Mouse (Mus musculus) embryonic fibroblast, embryonic 13.5 days (primary cell): ENCODE data around the gene 2310033P09Rik. TPM values are rescaled to one million over a fixed set of nuclear protein-coding genes. Genes with fewer than 3 reads are reported as not detected.

ENCODE experiments used
- H3K27ac ChIP-seq: 2 replicates; pipeline ENCODE4 v1.5.1; 2012; ENCODE audit warnings: low read length, control low read depth, inconsistent platforms; ENCODE audit not compliant: insufficient read depth
- H3K4me1 ChIP-seq: 2 replicates; pipeline ENCODE4 v1.6.1; 2011; ENCODE audit warnings: low read length; ENCODE audit not compliant: control insufficient read depth, insufficient read depth
- H3K4me3 ChIP-seq: 2 replicates; pipeline ENCODE4 v1.5.1; 2011; ENCODE audit warnings: mild to moderate bottlenecking, control low read depth, low read length; ENCODE audit not compliant: insufficient read depth
- CTCF ChIP-seq: IDR thresholded peaks from 2 replicates; pipeline ENCODE4 v1.5.1; 2011; ENCODE audit warnings: mild to moderate bottlenecking, control low read depth, low read length, moderate library complexity, borderline replicate concordance; ENCODE audit not compliant: insufficient read depth
- POLR2A ChIP-seq: IDR thresholded peaks from 2 replicates; pipeline ENCODE4 v1.6.1; 2011; ENCODE audit warnings: low read depth, mild to moderate bottlenecking, control low read depth, low read length, moderate library complexity
- polyA plus RNA-seq: library from polyadenylated mRNA; stranded (reverse); fragments of >200 nt; gene quantifications from 2 replicates; pipeline ENCODE4 v1.2.4, GENCODE M21; 2011; ENCODE audit warnings: low read depth; ENCODE audit not compliant: missing spikeins, insufficient read length

The 2310033P09Rik gene
- polyA plus RNA-seq, 1 experiment: 7.2 TPM

DNA sequence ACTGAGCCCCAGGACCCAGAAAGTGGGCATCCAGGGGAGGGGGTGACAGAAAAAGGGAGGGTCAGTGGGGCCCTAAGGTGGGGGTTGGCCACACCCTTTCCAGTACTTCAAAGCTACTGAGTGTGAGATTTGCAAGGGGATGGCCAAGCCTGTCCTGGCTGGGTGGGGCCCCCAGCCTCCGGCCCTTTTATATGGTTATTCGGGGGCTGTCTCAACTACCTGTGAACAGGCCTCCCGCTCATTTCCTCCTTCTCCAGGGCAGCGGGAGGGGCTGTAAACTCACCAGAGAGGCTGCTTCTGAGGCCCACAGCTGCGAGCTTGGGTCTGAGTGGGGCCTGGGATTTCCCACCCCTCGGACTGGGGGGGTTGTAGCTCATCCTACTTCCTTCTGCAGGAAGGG is 35.7 kb downstream of the 2310033P09Rik start:
- Histone ChIP-seq H3K4me3 (no peak overlapping the region), H3K4me1 (no peaks in the 10 kb centered on the region), H3K27ac (no peak overlapping the region)
- TF ChIP-seq CTCF (no peak), POLR2A (no peak)

- no peak for TF ChIP-seq POLR2A
- no peak for TF ChIP-seq CTCF
- H3K27ac ChIP-seq: no peak overlapping the region
- no peak overlapping the region for H3K4me3 ChIP-seq
- H3K4me1 ChIP-seq: no peaks in the 10 kb centered on the region
These were observed 40.0 kb downstream of the 2310033P09Rik start for GRCm38 (mm10) chr11:59248101-59248500.

DNA sequence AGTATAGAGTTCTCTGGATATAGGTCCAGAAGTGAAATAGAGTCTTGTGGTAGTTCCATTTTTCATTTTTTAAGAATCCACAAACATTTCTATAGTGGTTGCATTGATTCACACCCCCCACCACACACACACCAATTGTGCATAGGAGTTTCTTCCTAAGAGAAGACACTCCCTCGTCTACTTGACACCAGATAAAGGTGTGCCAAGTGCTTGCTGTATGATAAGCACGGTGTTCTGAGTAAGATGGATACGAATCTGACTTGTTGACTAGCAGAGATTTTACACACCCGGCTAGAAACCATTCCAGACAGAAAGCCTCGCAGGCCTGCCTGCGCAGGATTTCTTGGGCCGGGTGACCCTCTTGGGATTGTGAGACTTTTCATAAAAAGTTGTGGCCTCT is 51.5 kb downstream of the 2310033P09Rik start:
- no peak for TF ChIP-seq POLR2A
- no peak for TF ChIP-seq CTCF
- H3K4me1 ChIP-seq: no peaks in the 10 kb centered on the region
- H3K4me3 ChIP-seq: no peak overlapping the region
- H3K27ac ChIP-seq: no peak overlapping the region

Other genes starting within 250 kb of the 2310033P09Rik start
- gene Trim11, start 230.2 kb upstream of the 2310033P09Rik start, polyA plus RNA-seq: 17.5 and 20.1 TPM in 2 replicates
- gene Obscn, start 71.9 kb upstream of the 2310033P09Rik start, polyA plus RNA-seq: not detected in 2 replicates
- 2.1 and 2.4 TPM in 2 replicates for gene Iba57, start 44.6 kb upstream of the 2310033P09Rik start, polyA plus RNA-seq
- 0.25 and 0.30 TPM in 2 replicates for gene Gjc2, start 25.1 kb upstream of the 2310033P09Rik start, polyA plus RNA-seq
- gene Guk1, start 16.1 kb upstream of the 2310033P09Rik start, polyA plus RNA-seq: 43.1 and 46.4 TPM in 2 replicates
- gene Mrpl55, start 5.8 kb upstream of the 2310033P09Rik start, polyA plus RNA-seq: 28.3 and 32.5 TPM in 2 replicates
- 412 and 414 TPM in 2 replicates for gene Arf1, start 19.9 kb downstream of the 2310033P09Rik start, polyA plus RNA-seq
- not detected in 2 replicates for gene Wnt3a, start 82.4 kb downstream of the 2310033P09Rik start, polyA plus RNA-seq
- 7.5 and 7.6 TPM in 2 replicates for gene Wnt9a, start 98.6 kb downstream of the 2310033P09Rik start, polyA plus RNA-seq
- gene Prss38, start 167.3 kb downstream of the 2310033P09Rik start, polyA plus RNA-seq: not detected in 2 replicates
- 7.2 and 9.1 TPM in 2 replicates for gene Jmjd4, start 241.7 kb downstream of the 2310033P09Rik start, polyA plus RNA-seq
- 90.8 and 91.0 TPM in 2 replicates for gene Snap47, start 242.9 kb downstream of the 2310033P09Rik start, polyA plus RNA-seq